Mouse (Mus musculus) left cerebral cortex, adult 8-10 months (tissue): ENCODE measurements at regions not wholly inside any gene's neighbourhood (a gene's known extent, or its start where the extent isn't known, plus 50 kb on each side); places are given as distances from the start of the nearest gene placed in this dataset.
"Not testable (repeated sequence)": the region's sequence is repeated elsewhere in the genome, so short reads cannot be mapped to it uniquely, and the experiment has no call there.

Experiments used
- DNase-seq, 2 experiments: peaks; one replicate each; pipeline ENCODE4 v3.0.0; 2022; ENCODE audit warnings: low spot score in 2 of 2

DNA sequence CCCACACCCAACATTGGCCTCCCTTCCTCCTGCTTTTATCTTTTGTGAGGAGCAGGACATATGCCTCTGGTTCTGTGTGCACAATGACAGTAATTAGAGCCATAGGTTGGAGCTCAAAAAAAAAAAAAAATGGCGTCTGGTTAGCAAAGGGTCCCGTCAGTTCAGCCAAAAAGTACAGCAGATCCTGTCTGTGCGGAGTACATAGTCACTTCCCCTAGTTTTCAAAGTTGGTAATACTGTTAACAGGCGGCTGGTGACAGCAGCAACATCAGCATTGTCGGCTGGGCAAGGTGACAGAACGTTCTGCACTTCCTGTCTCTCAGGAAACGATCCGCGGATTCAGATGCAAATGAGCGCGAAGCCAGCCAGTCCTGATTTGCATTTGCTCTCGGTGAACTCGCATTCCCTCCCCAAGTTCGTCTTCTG, 642.4 kb upstream of the Gm19410 start:
- no peak for DNase-seq

DNA sequence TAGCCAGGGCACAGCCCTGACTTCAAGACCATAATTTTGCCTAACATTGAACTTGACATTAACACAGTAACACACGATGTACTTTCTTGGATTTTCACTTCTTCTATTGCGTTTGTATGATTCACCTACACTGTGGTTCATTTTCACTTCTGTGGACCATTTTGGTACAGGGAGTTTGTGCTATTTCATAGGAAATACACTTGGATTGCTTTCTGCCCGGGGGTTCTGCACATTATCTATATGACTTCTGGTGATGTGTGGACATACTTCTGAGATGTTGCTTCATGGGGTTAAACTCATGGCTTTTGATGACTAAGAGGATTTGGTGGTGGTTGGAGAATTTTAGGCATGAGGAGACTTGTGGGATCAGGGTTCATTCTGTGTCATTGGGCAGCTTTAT, 640.4 kb upstream of the Gm19410 start:
- DNase-seq: no peak

DNA sequence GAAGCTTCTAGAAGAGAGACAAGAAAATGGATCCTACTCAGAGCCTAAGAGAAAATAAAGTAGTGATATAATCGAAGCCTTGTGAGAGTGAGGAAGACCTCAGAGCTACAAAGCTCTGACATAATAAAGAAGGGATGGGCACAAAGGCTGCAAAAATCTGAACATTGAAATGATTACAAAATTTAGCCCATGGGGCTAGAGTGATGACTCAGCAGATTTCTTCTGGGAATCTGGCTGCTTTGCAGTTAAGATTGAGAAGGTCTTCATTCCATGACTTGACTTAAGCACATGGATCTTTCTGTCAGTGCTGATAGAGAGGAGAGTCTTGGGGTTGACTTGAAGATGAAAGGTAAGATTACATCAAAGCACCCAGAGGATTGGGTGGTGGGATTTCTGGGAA, 633.3 kb upstream of the Gm19410 start:
- DNase-seq: no peak

DNA sequence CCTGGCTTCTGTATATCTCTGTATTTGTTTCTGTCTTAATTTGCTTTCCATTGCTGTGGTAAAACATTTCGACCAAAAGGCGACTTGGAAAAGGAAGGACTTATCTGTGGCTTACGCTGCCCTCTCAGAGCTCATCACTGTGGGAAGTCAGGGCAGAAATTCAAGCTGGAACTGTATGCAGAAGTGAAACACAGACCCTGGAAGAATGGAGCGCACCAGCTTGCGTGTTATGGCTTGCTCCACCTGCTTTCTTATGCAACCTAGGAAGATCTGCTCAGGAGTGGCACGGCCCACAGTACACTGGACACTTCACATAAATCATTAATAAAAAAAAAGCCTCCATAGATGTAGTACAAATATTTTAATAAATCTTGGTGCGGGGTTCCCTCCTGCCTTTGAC, 630.0 kb upstream of the Gm19410 start:
- DNase-seq: no peak

DNA sequence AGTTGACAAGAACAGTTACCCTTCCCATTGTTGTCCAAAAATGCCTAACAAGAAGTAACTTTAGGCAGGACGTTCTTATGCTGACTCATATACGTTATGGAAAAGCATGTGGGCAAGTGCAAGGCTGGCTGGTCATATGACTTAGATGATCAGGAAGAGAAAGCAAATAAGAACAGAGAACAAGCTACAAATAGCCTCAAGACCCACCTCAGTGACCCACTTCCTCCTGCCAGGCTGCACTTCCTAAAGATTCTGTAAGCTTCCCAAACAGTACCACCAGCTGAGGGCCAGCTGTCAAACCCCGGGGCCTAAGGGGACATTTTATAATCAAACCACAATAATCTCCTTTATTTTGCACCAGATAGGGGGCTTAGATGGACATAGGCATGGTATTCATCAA, 628.9 kb upstream of the Gm19410 start:
- no peak for DNase-seq

DNA sequence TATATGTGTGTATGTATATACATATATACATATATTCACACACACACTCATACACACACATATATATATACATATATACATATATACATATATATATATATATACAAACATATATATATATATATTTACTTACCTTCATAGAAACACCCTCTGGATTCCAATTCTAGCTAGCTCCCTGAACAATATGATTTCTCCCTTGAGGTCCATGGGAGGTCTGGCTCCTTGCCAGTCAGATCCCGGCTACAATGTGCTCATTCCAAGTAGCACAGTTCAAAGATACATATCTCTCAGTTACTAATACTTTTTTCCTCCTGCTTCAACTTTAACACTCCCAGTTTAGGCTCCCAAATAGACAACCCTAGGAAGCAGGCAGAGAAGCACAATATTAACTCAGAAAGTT, 624.8 kb upstream of the Gm19410 start:
- DNase-seq: no peak

DNA sequence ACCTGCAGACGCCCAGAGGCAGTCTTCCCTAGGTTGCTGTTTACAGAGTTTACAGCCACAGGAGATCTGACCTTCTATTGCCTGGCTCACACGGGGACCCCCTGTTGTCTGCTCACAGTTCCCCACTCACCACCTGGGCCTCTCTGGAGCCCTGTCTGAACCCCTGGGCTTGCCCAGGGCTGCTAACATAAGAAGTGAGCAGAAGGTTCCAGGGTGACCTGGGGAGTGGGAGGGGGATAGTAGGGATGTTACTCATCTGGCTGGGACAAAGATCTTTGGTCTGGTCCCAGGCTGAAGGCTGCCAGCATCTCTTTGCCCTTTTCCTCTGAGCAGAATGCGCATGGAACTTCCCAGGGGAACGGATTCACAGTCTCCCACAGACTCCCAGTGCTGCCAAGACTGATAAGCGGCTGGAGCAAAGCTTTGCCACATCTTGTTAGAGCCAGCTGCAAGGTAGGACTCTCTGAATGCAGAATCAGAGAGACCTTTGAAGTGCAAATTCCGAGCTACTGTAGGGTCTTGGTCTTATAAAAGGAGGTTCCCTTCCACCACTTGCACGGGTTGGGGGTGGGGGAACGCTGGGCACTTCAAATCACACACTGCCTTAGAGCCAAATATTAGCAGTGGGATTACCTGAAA, 622.5 kb upstream of the Gm19410 start:
- DNase-seq: no peak

DNA sequence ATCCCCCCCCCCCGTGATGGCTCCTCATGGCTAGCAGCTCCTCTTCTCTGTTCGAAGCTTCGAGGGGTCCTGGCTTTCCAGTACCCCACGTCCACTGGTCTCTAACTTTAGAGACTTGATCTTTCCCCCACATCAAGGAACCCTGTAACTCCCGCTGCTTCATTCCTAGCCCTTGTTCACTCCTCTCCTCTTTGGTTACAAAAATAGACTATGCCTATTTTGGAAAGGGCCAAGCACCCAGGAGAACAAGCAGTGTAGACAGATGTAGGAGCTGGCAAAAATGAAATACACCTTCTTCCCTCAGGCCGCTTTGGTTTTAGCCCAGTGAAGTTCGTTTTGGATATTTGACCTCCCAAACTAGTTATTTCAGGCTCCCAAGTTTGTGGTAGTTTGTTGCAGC, 621.9 kb upstream of the Gm19410 start:
- DNase-seq: no peak

DNA sequence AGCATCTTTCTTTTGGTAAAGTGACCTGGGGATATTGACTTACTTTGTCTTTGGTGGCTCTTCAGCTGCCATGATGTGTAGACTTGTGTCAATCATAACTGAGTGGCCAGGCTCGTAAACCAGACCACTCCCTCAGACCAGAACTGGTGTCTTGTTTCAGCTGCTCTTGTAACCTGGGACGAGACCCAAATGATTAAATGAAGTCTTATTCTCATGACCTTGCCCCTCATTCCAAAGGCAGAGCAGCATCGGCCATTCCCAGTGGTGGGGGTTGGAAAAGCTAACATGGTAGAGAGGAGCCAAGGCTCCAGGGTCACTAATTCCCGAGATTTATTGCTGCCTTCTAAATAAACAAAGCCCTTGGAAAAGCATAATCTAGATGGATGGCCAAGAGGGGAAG, 621.2 kb upstream of the Gm19410 start:
- DNase-seq: no peak

DNA sequence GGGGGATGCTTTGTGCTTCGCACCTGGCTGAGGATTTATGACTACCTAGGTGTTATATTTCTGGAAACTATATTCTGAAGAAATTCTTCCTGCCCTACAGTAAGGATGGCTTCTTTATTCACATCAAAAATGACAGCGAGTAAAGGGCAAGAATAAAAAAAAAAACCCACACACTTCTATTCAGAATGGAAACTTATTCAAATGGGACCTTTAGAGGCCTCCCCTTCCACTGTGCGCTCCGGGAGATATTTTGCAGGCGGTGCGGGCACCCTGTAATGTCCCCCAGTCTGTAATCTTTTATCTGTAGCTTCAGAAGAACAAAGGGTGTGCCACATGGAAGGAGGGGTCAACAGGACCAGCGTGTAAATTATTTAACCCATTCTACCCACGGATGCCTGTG, 618.1 kb upstream of the Gm19410 start:
- DNase-seq: no peak

DNA sequence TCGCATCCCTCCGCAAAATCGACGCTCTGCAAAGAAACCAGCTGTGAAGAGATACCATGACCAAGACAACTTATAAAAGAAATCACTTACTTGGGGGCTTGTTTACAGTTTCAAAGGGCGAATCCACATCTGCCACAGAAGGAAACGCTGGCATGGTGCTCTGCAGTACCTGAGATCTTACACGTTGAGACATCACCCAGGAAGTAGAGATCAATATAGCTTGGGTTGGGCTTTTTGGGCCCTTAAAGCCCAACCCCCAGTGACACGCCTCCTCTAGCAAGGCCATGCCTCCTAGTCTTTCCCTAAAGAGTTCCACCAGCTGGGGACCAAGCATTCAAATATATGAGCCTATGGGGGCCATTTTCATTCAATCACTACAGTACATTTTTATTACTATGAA, 617.6 kb upstream of the Gm19410 start:
- DNase-seq: no peak

DNA sequence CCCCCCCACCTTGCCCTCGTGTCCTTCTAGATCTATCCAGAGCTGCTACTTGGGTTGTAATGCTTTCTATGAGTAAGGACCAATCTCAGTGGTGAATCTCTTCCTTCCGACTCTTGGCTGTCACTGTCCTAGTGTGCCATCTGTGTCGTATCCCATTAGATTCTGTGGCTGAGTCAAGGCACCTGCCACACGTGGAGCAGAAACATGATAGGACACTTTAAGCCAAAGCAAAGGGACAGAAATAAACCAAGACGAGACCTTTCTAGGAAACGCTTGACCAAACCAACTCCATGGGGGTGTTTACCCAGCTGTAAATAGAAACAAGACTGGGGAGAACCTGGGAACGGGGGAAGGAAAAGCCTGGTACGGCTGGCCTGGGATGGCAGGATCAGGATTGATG, 613.0 kb upstream of the Gm19410 start:
- DNase-seq: no peak

DNA sequence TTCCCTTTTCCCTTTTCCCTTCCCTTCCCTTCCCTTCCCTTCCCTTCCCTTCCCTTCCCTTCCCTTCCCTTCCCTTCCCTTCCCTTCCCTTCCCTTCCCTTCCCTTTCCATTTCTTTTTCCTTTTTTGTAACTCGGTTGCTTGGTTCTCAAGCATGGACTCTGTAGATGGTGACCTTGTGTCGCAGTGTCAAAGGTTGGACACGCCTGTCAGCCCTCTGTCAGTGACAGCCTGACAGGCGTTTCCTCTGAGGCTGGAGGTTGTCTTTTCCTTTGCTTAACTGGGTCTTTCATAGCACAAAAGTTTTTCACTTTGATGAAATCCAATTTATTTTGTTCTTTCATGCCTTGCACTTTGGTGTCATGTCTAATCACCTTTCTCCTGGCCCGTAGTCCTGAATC, 609.3 kb upstream of the Gm19410 start:
- DNase-seq: no peak

DNA sequence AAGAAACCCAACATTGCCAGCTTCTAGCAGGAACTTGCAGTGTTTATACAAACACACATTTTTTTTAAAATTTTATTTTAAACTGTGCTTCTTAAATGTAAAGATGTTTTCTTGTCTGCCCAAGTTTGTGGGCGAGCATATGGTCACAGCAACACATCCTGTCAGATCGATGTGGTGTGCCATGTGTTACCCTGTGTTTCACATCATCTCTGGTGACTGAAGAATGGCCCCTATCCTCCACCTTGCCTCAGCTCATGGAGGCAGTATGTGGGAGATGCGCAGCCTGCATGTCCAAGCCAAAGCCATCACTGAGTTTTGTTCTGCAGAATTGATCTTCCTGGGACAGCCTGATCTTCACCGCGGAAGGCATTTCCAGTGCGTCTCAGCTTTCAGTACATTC, 607.9 kb upstream of the Gm19410 start:
- DNase-seq: peak in 1 of 2 experiments; percentile 29

DNA sequence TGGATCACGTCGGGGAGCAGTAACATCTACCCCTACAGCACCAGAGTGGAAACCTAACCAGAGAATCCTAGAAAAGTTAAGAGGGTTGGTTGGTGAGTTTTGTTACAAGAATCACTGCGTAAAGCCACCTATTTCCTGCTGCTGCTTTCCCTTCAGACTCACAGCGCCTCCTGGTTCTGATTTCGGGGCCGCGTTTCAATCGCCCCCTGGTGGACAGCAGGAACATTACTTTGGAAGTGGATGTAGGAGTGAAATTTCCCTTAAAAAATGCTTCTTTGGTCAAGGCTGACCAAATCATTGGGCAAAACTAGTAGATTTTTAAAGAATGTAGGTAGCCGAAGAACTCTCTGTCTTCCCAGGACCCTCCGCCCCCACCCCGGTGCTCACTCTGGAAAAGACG, 606.3 kb upstream of the Gm19410 start:
- peak in 1 of 2 experiments; percentile 32 for DNase-seq

DNA sequence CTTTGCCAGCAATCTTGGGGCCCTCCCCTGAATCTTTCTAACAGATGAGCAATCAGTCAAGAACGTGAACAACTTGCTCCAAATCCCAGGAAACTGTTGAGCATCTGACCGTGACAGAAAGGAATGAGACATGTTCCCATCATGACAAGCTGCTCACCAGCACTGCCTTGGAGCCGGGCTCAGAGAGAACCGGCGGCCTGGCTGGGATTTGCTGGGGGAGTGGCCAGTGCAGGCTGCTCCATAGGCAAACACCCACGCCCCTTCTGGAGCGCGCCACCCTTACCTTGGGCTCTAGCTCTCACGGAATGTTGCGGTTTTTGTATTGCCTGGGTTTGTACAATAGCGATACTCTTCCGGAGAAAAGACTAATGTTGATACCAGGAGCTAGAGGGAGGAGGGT, 605.4 kb upstream of the Gm19410 start:
- DNase-seq: no peak

DNA sequence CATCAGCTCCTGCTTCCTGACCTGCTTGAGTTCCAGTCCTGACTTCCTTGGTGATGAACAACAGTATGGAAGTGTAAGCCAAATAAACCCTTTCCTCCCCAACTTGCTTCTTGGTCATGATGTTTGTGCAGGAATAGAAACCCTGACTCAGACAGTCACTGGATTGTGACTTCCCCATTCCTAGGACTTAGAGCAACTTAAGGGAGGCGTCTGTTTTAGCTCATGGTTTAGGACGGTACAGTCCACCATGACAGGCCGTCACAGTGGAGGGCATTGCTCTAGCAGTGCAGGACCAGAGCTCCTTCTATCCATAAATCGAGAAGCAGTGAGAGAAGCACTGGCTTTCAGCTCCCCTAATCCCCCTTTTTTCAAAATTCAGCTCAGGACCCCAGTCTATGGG, 603.4 kb upstream of the Gm19410 start:
- not testable (repeated sequence) for DNase-seq

DNA sequence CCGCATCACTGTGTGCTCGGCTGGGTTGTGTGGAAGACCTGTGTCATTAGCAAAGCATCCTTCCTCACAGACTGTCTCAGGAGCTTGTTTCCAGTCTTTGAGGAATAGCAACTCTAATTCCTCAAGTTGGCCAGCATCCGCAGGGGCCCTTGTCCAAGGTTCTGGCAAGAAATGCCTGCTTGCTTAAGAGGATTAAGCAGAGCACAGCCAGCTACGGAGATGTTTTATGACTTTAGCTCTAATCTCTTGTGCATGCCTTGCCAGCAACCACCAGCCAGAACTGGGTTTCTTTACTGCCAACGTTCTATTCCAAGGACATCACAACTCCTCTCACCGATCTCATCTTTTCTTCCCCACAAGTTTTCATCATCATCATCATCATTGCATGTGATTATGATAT, 599.0 kb upstream of the Gm19410 start:
- no peak for DNase-seq

DNA sequence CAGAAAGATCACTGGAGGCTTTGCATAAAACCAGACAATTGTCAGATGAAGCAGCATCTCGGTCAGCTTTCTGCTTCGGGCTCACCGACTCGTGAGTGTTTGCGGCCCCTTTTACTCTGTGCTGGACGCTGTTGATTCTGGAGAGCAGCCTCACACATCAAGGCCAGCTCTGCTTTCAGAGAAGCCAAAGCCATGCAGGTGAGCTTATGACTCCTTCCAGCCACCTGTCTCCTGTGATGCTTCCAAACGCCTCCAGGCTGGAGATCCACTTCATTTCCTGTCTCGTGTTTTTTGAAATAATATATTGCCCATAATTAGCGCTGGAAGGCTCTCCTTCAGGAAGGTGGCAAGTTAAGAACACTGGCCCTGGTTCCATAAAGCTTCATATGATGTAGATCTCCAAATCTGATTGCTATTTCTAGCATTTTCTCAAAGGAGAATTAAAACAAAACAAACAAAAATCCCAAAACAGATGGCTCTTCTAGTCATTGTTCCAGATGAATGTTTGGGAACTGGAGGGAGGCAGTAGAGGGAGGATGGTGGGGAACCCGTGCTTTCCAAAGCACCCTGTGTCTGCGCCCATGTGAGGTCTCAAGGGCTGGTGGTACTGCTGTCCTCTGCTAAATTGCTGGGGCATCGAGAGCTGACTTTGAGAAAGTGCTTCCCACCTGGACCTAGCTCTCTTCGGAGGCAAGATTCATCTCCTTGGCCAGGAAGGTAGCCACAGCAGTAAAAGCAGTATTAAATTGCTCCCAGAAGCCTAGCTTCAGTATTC, 593.9 kb upstream of the Gm19410 start:
- DNase-seq: no peak

DNA sequence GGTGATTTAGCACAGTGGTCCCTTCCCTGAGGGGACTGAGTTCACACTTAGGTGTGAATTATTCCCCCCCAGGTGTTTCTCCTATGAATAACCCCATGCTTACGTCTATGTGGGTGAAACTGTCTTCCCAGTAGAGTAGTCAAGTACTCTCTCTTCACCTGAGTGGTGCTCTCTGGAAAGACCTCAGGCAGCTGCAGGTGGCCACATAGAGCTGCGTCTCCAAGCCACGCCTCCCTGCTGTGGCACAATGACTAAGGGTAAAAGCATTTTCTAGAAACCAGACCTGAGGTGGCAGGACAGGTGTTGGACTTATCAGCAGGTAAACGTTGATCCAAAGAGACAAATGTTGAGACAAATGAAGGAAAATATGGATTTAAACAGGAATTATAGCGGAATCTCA, 588.3 kb upstream of the Gm19410 start:
- no peak for DNase-seq

DNA sequence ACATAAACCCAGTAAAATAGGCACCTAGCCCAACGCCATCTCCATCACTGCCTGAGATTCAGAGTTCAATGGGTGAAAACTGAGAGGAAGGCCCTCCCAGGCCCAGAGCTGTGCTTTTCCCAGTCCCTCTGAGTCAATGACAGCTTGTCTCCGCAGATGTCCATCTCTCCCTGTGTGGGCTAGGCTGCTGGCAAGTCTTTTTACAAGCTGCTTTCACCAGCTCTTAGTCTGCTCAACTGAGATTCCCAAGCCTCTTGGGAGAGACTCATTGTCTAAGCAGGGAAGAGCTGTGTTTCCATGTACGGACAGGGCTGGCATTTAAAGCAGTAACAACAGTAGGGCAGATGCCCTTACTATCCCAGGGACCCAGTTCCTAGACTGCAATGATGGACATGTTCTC, 585.5 kb upstream of the Gm19410 start:
- DNase-seq: peak in 1 of 2 experiments; percentile 33

DNA sequence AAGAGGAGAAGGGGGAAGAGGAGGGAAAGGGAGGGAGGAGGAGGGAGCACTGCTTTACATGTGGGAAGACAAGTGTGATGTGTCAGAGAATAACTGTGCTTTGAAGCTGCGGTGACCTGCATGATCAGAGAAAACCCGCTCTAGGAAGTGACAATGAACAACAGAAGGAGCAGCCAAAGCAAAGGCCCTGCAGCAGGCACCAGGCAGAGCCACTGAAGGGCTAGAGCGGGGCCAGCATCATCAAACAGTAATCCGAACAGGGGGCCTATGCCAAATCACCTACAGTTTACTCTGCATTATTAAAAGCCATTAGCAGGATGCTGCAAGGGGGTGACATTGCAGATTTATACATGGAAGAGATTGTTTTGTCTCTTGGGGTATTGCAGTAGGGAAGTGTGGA, 583.4 kb upstream of the Gm19410 start:
- DNase-seq: no peak

DNA sequence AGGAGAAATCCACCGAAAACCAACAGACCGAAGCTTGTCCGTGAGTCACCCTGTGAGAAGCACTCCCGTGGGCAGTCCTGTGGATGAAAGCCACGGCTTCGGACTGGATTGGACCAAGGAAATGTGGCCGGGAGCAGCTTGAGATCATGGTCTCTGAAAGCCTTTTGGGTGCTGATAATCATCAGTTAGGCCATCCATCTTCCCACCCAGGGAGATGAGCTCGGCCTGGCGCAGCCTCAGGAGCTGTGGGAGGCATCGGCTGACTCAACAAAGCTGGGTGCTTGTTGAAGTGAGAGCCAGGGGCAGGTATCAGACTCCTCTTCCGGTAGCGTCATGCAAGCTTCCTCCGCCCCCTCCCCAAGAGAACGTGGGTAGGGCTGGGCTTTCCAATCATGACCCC, 582.2 kb upstream of the Gm19410 start:
- DNase-seq: no peak
